Mouse (Mus musculus): ENCODE data around the gene Tigd3.

GRCm38 (mm10) chr19:5940656-5941055 is 46.7 kb upstream of the Tigd3 start:
- TF ChIP-seq EP300 (IDR thresholded peaks at IDR 0.05; ENCODE audit: low read depth) (no peak), CTCF (IDR thresholded peaks at IDR 0.05; ENCODE audit: low read depth) (no peak)
